Mouse (Mus musculus) lung, postnatal 0 days (tissue): ENCODE measurements at regions not wholly inside any gene's neighbourhood (a gene's known extent, or its start where the extent isn't known, plus 50 kb on each side); places are given as distances from the start of the nearest gene placed in this dataset.

Experiments
- CTCF ChIP-seq: IDR thresholded peaks from 2 replicates; pipeline ENCODE4 v1.5.1; 2016; ENCODE audit warnings: antibody characterized with exemption, mild to moderate bottlenecking
- EP300 ChIP-seq: IDR thresholded peaks from 2 replicates; pipeline ENCODE4 v1.6.1; 2016; ENCODE audit warnings: antibody characterized with exemption, mild to moderate bottlenecking, control low read depth

GRCm38 (mm10) chr5:7607517-7607916, 263.0 kb upstream of the Zfp804b start:
- TF ChIP-seq CTCF (no peak), EP300 (no peak)
